Mouse (Mus musculus): Measurements from ENCODE around the gene Arhgef38.

Arhgef38 gene

GRCm38 (mm10) chr3:133234821-133235295, at the start of gene Arhgef38:
Arhgef38 (minus strand) TSS chr3:133234949.
- peak; percentile 12 for DNase-seq (ENCODE audit: low spot score)

GRCm38 (mm10) chr3:133271887-133272286, 37.1 kb upstream of the Arhgef38 start:
- DNase-seq (ENCODE audit: low spot score) = peak; percentile 86

- DNase-seq (ENCODE audit: low spot score) = no peak
Measured at GRCm38 (mm10) chr3:133258860-133259259, 24.1 kb upstream of the Arhgef38 start.

- DNase-seq (ENCODE audit: low spot score) = no peak
Measured at GRCm38 (mm10) chr3:133255842-133256241, 21.1 kb upstream of the Arhgef38 start.

- no peak for DNase-seq (ENCODE audit: low spot score)
Measured at GRCm38 (mm10) chr3:133244027-133244426, 9.3 kb upstream of the Arhgef38 start.

- no peak for DNase-seq (ENCODE audit: low spot score)
Measured at GRCm38 (mm10) chr3:133241916-133242315, 7.2 kb upstream of the Arhgef38 start.

GRCm38 (mm10) chr3:133233993-133234392, 756 bp downstream of the Arhgef38 start:
- no peak for DNase-seq (ENCODE audit: low spot score)

- no peak for DNase-seq (ENCODE audit: low spot score)
Measured at GRCm38 (mm10) chr3:133230427-133230826, 4.3 kb downstream of the Arhgef38 start.

- DNase-seq (ENCODE audit: low spot score) = no peak
Measured at GRCm38 (mm10) chr3:133229594-133229993, 5.2 kb downstream of the Arhgef38 start.

- DNase-seq (ENCODE audit: low spot score) = no peak
Measured at GRCm38 (mm10) chr3:133227258-133228012, 7.3 kb downstream of the Arhgef38 start.

- DNase-seq (ENCODE audit: low spot score) = no peak
Measured at GRCm38 (mm10) chr3:133218501-133218900, 16.2 kb downstream of the Arhgef38 start.

GRCm38 (mm10) chr3:133215198-133215819, 19.4 kb downstream of the Arhgef38 start:
- DNase-seq (ENCODE audit: low spot score) = no peak

GRCm38 (mm10) chr3:133213434-133214114, 21.2 kb downstream of the Arhgef38 start:
- no peak for DNase-seq (ENCODE audit: low spot score)

GRCm38 (mm10) chr3:133211324-133211723, 23.4 kb downstream of the Arhgef38 start:
- DNase-seq (ENCODE audit: low spot score) = no peak

GRCm38 (mm10) chr3:133203713-133204112, 31.0 kb downstream of the Arhgef38 start:
- DNase-seq (ENCODE audit: low spot score) = no peak

- DNase-seq (ENCODE audit: low spot score) = no peak
Measured at GRCm38 (mm10) chr3:133202171-133202570, 32.6 kb downstream of the Arhgef38 start.

GRCm38 (mm10) chr3:133188930-133189329, 45.8 kb downstream of the Arhgef38 start:
- no peak for DNase-seq (ENCODE audit: low spot score)

- no peak for DNase-seq (ENCODE audit: low spot score)
Measured at GRCm38 (mm10) chr3:133187524-133187923, 47.2 kb downstream of the Arhgef38 start.

- DNase-seq (ENCODE audit: low spot score) = no peak
Measured at GRCm38 (mm10) chr3:133176033-133176750, 58.6 kb downstream of the Arhgef38 start.

GRCm38 (mm10) chr3:133172291-133172690, 62.5 kb downstream of the Arhgef38 start:
- DNase-seq (ENCODE audit: low spot score) = no peak

GRCm38 (mm10) chr3:133169737-133170136, 65.0 kb downstream of the Arhgef38 start:
- no peak for DNase-seq (ENCODE audit: low spot score)

- DNase-seq (ENCODE audit: low spot score) = no peak
Measured at GRCm38 (mm10) chr3:133167550-133167949, 67.2 kb downstream of the Arhgef38 start.

Data from urinary bladder, postnatal 14 days (tissue).